Mouse (Mus musculus) heart, embryonic 10.5 days (tissue): ENCODE data around the gene Itgb2l. TPM values are rescaled to one million over a fixed set of nuclear protein-coding genes. Genes with fewer than 3 reads are reported as not detected.

Source experiments
- DNase-seq: peaks from one replicate; pipeline ENCODE4 v3.0.0-alpha.2; 2017; ENCODE audit warnings: low spot score
- H3K27ac ChIP-seq: fragments of 300-500 bp; sonication (generic); 2 replicates; pipeline ENCODE4 v1.5.1; 2016; ENCODE audit warnings: mild to moderate bottlenecking
- H3K27me3 ChIP-seq: fragments of 300-500 bp; sonication (generic); 2 replicates; pipeline ENCODE4 v1.6.1; 2016; ENCODE audit warnings: mild to moderate bottlenecking; ENCODE audit not compliant: poor library complexity, insufficient read depth, severe bottlenecking
- H3K36me3 ChIP-seq: fragments of 300-500 bp; sonication (generic); 2 replicates; pipeline ENCODE4 v1.6.1; 2016; ENCODE audit warnings: mild to moderate bottlenecking, moderate library complexity
- H3K4me1 ChIP-seq: fragments of 300-500 bp; sonication (generic); 2 replicates; pipeline ENCODE4 v1.6.1; 2016; ENCODE audit warnings: mild to moderate bottlenecking
- H3K4me3 ChIP-seq: fragments of 300-500 bp; sonication (generic); 2 replicates; pipeline ENCODE4 v1.5.1; 2016; ENCODE audit warnings: mild to moderate bottlenecking, moderate library complexity
- H3K9me3 ChIP-seq: fragments of 300-500 bp; sonication (generic); 2 replicates; pipeline ENCODE4 v1.6.1; 2016; ENCODE audit warnings: mild to moderate bottlenecking, moderate library complexity
- WGBS: fragments of 180-500 bp; shearing (Covaris S2); methylation state at CpG from one replicate; pipeline ENCODE4 v1.1.7; 2016; 5-methylcytosine and 5-hydroxymethylcytosine counted together
- polyA plus RNA-seq: library from polyadenylated mRNA; unstranded; fragments of >200 nt; fragmentation: Nextera tagmentation; extraction: Ambion mirVana; gene quantifications from 2 replicates; pipeline ENCODE4 v1.2.1, GENCODE M21; 2016

Itgb2l gene
- polyA plus RNA-seq = not detected in 2 replicates

DNA sequence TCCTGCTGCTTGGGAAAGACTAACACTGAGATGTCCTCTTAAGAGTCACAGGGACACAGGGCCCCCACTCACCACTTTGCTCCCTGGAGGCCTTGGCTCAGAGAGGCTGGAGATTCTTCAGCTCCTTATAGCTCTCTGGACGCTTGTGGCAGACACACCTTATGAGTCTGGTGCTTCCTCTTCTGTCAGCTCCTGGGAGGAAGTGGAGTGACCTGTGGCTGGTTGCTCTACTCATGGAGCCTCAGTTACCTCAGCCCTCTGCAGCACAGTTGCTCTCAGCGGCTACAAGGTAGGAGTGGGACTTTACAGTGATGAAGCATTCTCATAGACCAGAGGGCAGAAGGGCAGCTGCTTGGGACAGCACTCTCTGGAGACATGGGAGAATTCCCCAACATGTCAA, at the start of gene Itgb2l:
Gene Itgb2l (minus strand): TSS at position 152 of the 400 bp plus-strand sequence.
- no peak within 1 kb of the TSS for H3K27ac ChIP-seq
- no peaks in the 10 kb centered on the region for H3K9me3 ChIP-seq
- no peaks in the 10 kb centered on the region for H3K27me3 ChIP-seq
- DNase-seq = no peak
- 79% methylated on average over 2 of the region's 2 CpGs for WGBS
- no peaks in the 10 kb centered on the region for H3K36me3 ChIP-seq
- no peak within 1 kb of the TSS for H3K4me3 ChIP-seq
- H3K4me1 ChIP-seq = no peaks in the 10 kb centered on the region

DNA sequence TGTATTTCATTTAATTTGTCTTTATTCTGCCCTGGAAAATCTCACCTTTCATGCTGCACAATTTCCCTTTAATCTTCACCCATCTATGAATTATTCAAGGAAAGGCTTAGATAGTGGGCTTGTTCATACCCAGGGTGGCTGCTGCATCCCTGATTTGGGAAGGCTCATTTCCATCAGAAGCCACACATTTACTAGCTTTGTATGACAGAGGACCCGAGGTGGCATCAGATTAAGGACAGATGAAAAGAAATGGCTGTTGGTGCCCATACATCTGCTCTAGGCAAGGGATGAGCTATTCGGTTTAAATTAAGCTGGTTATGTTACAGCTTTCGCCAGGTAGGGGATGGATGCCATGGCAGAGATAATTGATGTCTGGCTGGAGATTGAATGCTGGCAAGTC, 48.1 kb upstream of the Itgb2l start:
- no peak for DNase-seq
- Histone ChIP-seq H3K4me3 (no peak overlapping the region), H3K36me3 (no peaks in the 10 kb centered on the region), H3K9me3 (no peaks in the 10 kb centered on the region), H3K27ac (no peak overlapping the region), H3K27me3 (no peaks in the 10 kb centered on the region), H3K4me1 (peaks cover 3% of the 10 kb centered on the region; the same call in 1 of the 2 replicates)
- 74% methylated on average over 3 of the region's 3 CpGs for WGBS

DNA sequence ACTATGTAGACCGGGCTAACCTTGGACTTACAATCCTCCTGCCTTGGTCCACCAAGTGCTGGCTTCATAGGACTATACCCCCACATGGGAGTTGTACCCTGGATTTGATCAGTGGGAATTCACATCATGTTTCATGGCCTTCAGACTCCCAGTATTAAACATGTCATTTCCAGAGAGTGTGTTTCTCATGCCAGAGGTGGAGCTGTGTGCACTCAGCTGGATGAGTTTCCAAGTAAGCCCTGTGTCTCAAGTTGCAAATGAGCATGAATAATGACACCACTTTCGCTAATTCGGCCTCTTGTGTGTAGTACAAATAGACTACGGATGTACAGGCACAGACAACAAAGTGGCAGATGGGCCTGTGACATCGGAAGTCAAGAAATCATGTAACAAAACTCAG, 44.6 kb upstream of the Itgb2l start:
- Histone ChIP-seq H3K4me1 (no peaks in the 10 kb centered on the region), H3K27ac (no peak overlapping the region), H3K27me3 (no peaks in the 10 kb centered on the region), H3K9me3 (no peaks in the 10 kb centered on the region), H3K36me3 (no peaks in the 10 kb centered on the region), H3K4me3 (no peak overlapping the region)
- 88% methylated on average over 5 of the region's 5 CpGs for WGBS
- no peak for DNase-seq

DNA sequence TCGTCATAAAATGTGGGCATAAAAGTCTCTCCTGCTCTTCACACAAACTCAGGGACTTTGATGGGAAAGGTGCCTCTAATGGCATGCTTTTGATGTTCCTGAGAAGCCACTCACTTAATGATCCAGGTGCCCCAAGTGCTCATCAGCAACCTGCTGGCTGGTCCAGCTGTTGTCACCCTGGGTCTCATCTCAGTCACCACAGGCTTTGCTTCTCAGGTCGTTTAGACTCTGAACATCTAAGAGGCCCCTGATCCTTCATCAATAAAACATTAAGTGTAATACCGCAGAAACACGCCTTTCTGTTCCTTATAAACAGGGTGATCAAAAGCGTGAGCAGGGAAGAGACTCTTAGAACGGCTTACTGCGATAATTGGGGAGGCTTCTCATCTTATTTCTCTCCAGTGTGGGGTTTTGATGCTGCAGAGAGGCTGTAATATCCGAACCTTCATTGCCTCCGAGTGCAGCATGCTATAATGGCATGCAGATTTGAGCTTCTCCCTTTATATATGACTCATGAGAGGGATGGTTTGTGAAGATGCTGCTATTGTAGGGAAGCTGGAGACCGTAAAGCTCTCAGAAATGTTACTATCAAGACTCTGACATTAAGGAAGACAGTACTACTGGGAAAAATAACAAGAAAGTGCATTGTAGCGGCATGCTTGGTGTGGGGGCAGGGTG, 43.7 kb upstream of the Itgb2l start:
- 75% methylated on average over 11 of the region's 11 CpGs for WGBS
- Histone ChIP-seq H3K36me3 (no peaks in the 10 kb centered on the region), H3K27me3 (no peaks in the 10 kb centered on the region), H3K4me3 (no peak overlapping the region), H3K9me3 (no peaks in the 10 kb centered on the region), H3K4me1 (no peaks in the 10 kb centered on the region), H3K27ac (no peak overlapping the region)
- DNase-seq = no peak

DNA sequence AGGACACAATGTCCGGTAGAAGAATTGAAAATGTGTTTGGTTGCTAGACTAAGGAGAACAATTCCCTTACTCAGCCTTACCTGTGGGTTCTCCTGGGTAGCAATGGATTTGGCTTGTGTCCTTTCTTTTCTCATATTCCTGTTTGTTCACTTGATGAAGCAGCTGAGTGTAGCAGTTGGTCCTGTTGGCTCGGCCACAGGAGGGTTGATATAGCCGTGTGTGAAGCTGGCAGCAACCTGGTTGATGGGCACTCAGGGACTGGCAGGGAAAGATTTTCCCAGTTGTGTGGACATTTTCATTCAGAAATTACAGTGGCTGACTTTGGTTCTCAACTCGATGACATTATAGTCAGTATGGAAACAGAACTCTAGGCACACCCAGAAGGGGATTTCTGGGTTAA, 38.4 kb upstream of the Itgb2l start:
- Histone ChIP-seq H3K27ac (no peak overlapping the region), H3K4me1 (no peaks in the 10 kb centered on the region), H3K4me3 (no peak overlapping the region), H3K9me3 (no peaks in the 10 kb centered on the region), H3K27me3 (no peaks in the 10 kb centered on the region), H3K36me3 (no peaks in the 10 kb centered on the region)
- DNase-seq = no peak
- WGBS = 86% methylated on average over 4 of the region's 4 CpGs

DNA sequence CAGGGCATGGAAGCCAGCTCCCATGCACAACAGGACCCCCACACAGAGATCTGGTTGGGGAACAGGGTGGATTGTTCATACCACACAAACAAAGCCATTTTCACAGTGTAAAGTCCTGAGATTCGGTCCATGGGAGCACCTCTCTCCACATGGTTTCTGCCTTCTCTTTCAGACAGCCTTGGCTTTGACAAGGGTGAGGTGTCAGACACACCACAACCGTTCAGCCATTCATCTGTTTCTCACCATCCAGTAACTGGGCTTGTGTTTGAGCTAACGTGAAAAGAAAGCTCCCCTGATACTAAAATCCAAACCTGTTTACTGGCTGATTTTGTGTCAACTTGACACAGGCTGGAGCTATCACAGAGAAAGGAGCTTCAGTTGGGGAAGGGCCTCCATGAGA, 30.8 kb upstream of the Itgb2l start:
- 63% methylated on average over 3 of the region's 3 CpGs for WGBS
- H3K27me3 ChIP-seq = 0 out of 2 replicates have a peak, but pooled peaks cover under 1% of the 10 kb centered on the region
- no peak for DNase-seq

DNA sequence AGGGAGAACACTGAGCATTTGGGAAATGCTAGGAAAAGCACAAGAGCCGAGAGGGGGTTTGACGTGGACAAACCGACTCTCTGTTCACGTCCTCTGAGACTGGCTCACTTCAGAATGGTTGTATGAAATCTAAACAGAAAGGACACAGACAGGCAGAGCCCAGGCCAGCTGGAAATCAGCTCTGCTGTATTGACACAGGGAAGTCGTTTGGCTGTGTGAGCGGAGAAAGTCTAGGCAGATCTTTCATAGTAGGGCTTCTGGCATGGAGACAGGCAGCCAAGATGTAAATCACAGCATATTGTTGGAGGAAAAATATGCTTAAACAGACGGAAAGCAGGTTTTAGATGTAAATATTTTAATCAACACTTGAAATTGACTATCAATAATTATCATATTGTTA, 29.4 kb upstream of the Itgb2l start:
- H3K4me3 ChIP-seq = 0 out of 2 replicates have a peak overlapping the region, but pooled peaks have one; percentile 27
- H3K27me3 ChIP-seq = peaks cover 6% of the 10 kb centered on the region; the same call in 1 of the 2 replicates
- 30% methylated on average over 7 of the region's 7 CpGs for WGBS
- no peaks in the 10 kb centered on the region for H3K36me3 ChIP-seq
- peak overlapping the region; percentile 36 for H3K27ac ChIP-seq
- H3K4me1 ChIP-seq = peaks cover 18% of the 10 kb centered on the region
- no peak for DNase-seq
- H3K9me3 ChIP-seq = no peaks in the 10 kb centered on the region

More for the DNA sequence above, 30.8 kb upstream of the Itgb2l start:
- no peaks in the 10 kb centered on the region for H3K9me3 ChIP-seq
- no peak overlapping the region for H3K4me3 ChIP-seq
- peaks cover 12% of the 10 kb centered on the region for H3K4me1 ChIP-seq
- H3K27ac ChIP-seq = no peak overlapping the region
- H3K36me3 ChIP-seq = no peaks in the 10 kb centered on the region

DNA sequence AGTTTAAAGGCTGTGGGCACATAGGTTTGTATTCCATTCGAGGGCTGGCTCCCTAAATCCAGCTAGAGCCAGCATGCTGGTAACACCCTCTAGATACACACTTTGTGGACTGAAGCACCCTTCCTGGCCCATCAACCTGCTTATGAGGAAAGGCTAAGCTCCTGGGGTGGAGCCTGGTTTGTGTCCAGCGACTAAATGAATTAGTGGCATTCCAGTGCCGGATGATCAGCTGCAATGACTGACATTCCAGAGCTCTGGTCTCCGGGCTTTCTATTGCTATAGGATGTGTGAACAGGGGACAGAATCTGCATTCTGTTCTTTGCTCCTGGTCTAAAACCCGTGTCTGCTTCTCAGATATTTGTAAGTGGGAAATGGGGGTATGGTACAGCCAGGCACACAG, 28.9 kb upstream of the Itgb2l start:
- 26% methylated on average over 5 of the region's 5 CpGs for WGBS
- Histone ChIP-seq H3K9me3 (no peaks in the 10 kb centered on the region), H3K4me3 (0 out of 2 replicates have a peak overlapping the region, but pooled peaks have one; percentile 27), H3K4me1 (peaks cover 22% of the 10 kb centered on the region), H3K27me3 (peaks cover 6% of the 10 kb centered on the region; the same call in 1 of the 2 replicates), H3K27ac (peak overlapping the region; percentile 36; the same call in 1 of the 2 replicates), H3K36me3 (no peaks in the 10 kb centered on the region)
- no peak for DNase-seq

DNA sequence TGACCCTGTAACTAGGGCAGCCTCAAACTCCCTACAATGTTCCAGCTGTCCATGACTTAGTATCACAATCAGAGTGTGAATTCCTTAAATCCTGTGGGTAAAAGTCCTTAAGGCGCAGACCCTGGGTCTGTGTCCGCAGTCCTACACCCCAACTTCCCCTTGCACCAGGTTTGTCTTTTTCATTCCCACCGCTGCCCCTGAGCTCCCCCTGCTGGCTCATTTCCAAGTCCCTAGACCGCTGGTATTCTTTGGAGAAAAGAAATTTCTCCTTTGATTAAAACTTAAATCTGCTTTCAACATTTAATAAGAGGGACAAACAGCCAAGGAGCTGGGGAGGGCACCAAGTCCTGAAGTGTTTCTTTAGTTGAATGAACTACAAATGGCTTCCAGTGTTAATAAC, 26.2 kb upstream of the Itgb2l start:
- DNase-seq = no peak
- H3K4me3 ChIP-seq = no peak overlapping the region
- H3K27ac ChIP-seq = no peak overlapping the region
- no peaks in the 10 kb centered on the region for H3K36me3 ChIP-seq
- H3K27me3 ChIP-seq = peaks cover 12% of the 10 kb centered on the region; the same call in 1 of the 2 replicates
- H3K9me3 ChIP-seq = no peaks in the 10 kb centered on the region
- 52% methylated on average over 4 of the region's 4 CpGs for whole genome bisulfite sequencing
- peaks cover 22% of the 10 kb centered on the region for H3K4me1 ChIP-seq

DNA sequence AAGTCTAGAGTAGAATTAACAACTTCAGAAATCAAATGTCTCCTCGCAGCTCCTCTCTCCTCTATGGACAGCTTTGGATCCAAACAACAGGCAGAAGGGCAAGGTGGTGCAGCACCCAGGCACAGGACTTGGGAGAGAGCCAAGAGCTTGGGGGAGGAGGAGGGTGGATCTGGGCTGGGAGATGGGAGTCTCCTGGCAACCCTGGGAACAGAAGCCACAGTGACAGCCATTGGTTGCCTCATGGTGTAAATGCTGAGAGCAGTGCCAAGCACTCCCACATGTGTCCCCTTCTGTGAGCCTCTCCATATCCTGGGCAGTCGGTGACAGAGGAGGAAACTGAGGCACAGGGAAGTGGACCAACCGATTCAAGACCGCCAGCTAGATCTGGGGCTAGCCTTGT, 25.3 kb upstream of the Itgb2l start:
- WGBS = 82% methylated on average over 4 of the region's 4 CpGs
- Histone ChIP-seq H3K27me3 (peaks cover 12% of the 10 kb centered on the region; the same call in 1 of the 2 replicates), H3K36me3 (no peaks in the 10 kb centered on the region), H3K9me3 (no peaks in the 10 kb centered on the region), H3K27ac (no peak overlapping the region), H3K4me1 (peaks cover 22% of the 10 kb centered on the region), H3K4me3 (no peak overlapping the region)
- DNase-seq = no peak

DNA sequence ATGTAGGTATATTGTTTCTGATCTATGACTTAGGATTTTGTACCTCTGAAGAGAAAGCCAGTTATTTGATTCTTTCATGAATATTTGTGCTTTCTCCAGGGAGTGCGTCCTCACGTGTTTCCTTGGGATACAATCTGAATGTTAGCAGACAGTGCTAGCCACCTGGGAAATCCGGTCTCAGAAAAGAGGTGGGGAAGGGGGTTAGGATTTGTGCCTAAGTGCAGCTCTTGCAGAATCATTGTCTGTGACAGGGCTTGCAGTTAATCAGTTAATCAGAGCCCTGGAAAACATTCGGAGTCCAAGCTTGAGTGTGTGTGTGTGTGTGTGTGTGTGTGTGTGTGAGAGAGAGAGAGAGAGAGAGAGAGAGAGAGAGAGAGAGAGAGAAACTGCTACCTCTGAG, 24.6 kb upstream of the Itgb2l start:
- Histone ChIP-seq H3K4me3 (no peak overlapping the region), H3K9me3 (no peaks in the 10 kb centered on the region), H3K4me1 (peaks cover 22% of the 10 kb centered on the region), H3K36me3 (no peaks in the 10 kb centered on the region), H3K27me3 (peaks cover 12% of the 10 kb centered on the region; the same call in 1 of the 2 replicates), H3K27ac (no peak overlapping the region)
- 63% methylated on average over 4 of the region's 4 CpGs for WGBS
- no peak for DNase-seq

DNA sequence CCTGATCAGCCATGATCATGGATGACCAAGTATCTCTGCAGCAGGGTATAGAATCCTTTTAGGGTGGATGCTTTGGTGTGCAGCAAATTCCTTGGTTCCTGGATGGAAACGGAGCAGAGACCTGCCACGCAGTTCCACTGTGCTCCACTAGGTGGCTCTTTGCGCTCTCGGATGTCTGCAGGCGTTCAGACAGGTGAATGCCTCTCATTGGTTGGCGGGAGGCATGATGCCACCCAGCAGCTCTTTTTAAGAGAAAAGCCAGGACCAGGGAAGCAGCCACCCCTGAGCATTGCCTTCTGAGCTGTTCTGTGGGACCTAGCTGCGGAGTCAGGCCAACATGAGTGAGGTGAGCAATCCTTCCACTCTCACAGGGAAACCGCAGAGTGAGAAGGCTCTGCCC, 24.0 kb upstream of the Itgb2l start, which contains the start of gene Pcp4:
Gene Pcp4 (plus strand): TSS at position 162 of the 400 bp plus-strand sequence.
- no peak within 1 kb of the TSS for H3K27ac ChIP-seq
- no peaks in the 10 kb centered on the region for H3K9me3 ChIP-seq
- H3K36me3 ChIP-seq = no peaks in the 10 kb centered on the region
- peak; percentile 84 for DNase-seq
- H3K4me3 ChIP-seq = no peak within 1 kb of the TSS
- peaks cover 12% of the 10 kb centered on the region; the same call in 1 of the 2 replicates for H3K27me3 ChIP-seq
- H3K4me1 ChIP-seq = peaks cover 17% of the 10 kb centered on the region
- 12% methylated on average over 8 of the region's 8 CpGs for WGBS

DNA sequence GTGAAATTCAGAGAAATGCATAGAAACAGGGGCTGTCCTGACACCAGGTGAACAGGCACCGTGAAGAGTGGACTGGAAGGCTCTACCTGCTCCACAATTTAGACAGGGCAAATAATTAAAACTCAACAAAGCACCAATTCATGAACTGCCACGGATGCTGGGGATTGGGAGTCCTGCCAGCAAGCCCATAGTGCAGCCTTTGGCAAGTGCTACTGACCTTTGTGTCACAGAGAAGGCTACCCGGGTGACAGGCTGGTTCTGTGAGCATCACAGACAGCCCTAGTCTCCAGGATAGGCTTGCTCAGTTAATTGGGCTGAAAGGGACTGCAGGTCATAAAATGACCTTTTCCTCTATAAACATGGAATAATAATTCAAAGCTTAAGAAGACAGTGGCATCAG, 17.4 kb upstream of the Itgb2l start:
- H3K9me3 ChIP-seq = no peaks in the 10 kb centered on the region
- no peak overlapping the region for H3K27ac ChIP-seq
- H3K27me3 ChIP-seq = 0 out of 2 replicates have a peak, but pooled peaks cover 15% of the 10 kb centered on the region
- H3K4me1 ChIP-seq = no peaks in the 10 kb centered on the region
- WGBS = 74% methylated on average over 3 of the region's 3 CpGs
- no peak for DNase-seq
- no peaks in the 10 kb centered on the region for H3K36me3 ChIP-seq
- no peak overlapping the region for H3K4me3 ChIP-seq
